In the genomic region with DNA sequence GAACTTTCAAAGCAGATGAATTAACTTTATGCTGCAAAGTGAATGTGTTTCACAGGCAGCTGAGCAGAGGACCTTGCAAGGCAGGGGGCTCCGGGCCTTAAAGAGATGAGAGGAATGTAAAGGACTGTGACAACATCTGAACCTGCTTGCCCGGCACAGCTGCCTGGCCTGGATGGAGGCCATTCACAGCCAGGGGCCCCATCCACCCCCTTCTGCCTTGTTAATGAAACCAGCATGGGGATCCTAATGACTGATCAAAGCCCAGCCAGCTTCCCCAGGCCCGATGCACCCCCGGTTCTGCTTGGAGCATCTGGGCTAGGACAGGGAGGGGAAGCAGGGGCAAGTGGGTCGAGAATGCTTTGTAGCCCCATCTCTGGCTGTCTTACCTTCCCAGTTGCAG, we compare ENCODE assay signal across 12 mouse cellular contexts.
A peak's percentile ranks its signal among the peaks of the same experiment; 100 is the strongest.
DNase-seq lines count a peak whose midpoint lies in the region; ATAC-seq and TF ChIP-seq lines count a peak whose summit lies in the region.
"Had no signal": no experiment of that assay in that cellular context is flagged by ENCODE, and none has a peak within 500 bp of the region (broad histone marks: within the 10 kb centered on the region; RNA-seq: fewer than 3 reads in every experiment).

No protein-coding gene starts in this region.

- TF ChIP-seq CTCF in hindbrain, postnatal 0 days (IDR thresholded peaks at IDR 0.05; ENCODE audit: low read depth), result no peak

- H3K27me3 ChIP-seq in hindbrain, embryonic 11.5 days (ENCODE audit: control insufficient read depth, insufficient read depth, low read length), result no peaks in the 10 kb centered on the region
- H3K27me3 ChIP-seq in hindbrain, embryonic 12.5 days, result no peaks in the 10 kb centered on the region
- no peaks in the 10 kb centered on the region for H3K27me3 ChIP-seq in embryonic facial prominence, embryonic 11.5 days (ENCODE audit: control insufficient read depth, insufficient read depth, low read length)
- H3K27me3 ChIP-seq in hindbrain, postnatal 0 days (ENCODE audit: insufficient read depth, low read length), result no peaks in the 10 kb centered on the region

- no peak overlapping the region for H3K4me2 ChIP-seq in hindbrain, embryonic 11.5 days (replicated peaks; ENCODE audit: low read depth, low read length)
- H3K4me2 ChIP-seq in hindbrain, embryonic 12.5 days (replicated peaks), result no peak overlapping the region
- H3K4me2 ChIP-seq in embryonic facial prominence, embryonic 11.5 days (ENCODE audit: low read depth, low read length), result no peak overlapping the region
- no peak overlapping the region for H3K4me2 ChIP-seq in hindbrain, postnatal 0 days (ENCODE audit: low read depth, low read length)
- H3K4me2 ChIP-seq: limb, embryonic 15.5 days had no signal

- peaks cover 9% of the 10 kb centered on the region for H3K4me1 ChIP-seq in hindbrain, embryonic 11.5 days (replicated peaks; ENCODE audit: control insufficient read depth, insufficient read depth, low read length)
- H3K4me1 ChIP-seq in hindbrain, embryonic 12.5 days, result peaks cover 51% of the 10 kb centered on the region
- 0 out of 2 replicates have a peak, but pooled peaks cover 2% of the 10 kb centered on the region for H3K4me1 ChIP-seq in embryonic facial prominence, embryonic 11.5 days (ENCODE audit: control insufficient read depth, insufficient read depth, low read length)
- peaks cover 6% of the 10 kb centered on the region; the same call in 1 of the 2 replicates for H3K4me1 ChIP-seq in hindbrain, postnatal 0 days (ENCODE audit: insufficient read depth, low read length)

- no peak for DNase-seq in hindbrain, embryonic 11.5 days (ENCODE audit: low spot score)
- peak; percentile 71 for DNase-seq in embryonic facial prominence, embryonic 11.5 days (ENCODE audit: low spot score)
- no peak for DNase-seq in hindbrain, postnatal 0 days (ENCODE audit: low spot score)
- peak; percentile 49 for DNase-seq in neural tube, embryonic 10.5 days (ENCODE audit: extremely low spot score, low spot score)
- DNase-seq in right cerebral cortex, postnatal 14 days, result no peak
- no peak for DNase-seq in cerebellum, adult 9-11 months
- DNase-seq: cerebellum, postnatal 14 days; kidney, postnatal 14 days; thymus, postnatal 4 days had no signal

- WGBS in hindbrain, embryonic 11.5 days, result 4% methylated on average over 5 of the region's 5 CpGs
- 5% methylated on average over 5 of the region's 5 CpGs for WGBS in hindbrain, embryonic 12.5 days
- WGBS in embryonic facial prominence, embryonic 11.5 days, result 2% methylated on average over 5 of the region's 5 CpGs
- WGBS in hindbrain, postnatal 0 days, result 4% methylated on average over 5 of the region's 5 CpGs

- H3K9me3 ChIP-seq in hindbrain, embryonic 11.5 days (ENCODE audit: control insufficient read depth, low read length), result no peaks in the 10 kb centered on the region
- H3K9me3 ChIP-seq in hindbrain, embryonic 12.5 days (replicated peaks), result no peaks in the 10 kb centered on the region
- no peaks in the 10 kb centered on the region for H3K9me3 ChIP-seq in embryonic facial prominence, embryonic 11.5 days (replicated peaks; ENCODE audit: control insufficient read depth, low read length)
- no peaks in the 10 kb centered on the region for H3K9me3 ChIP-seq in hindbrain, postnatal 0 days (ENCODE audit: low read length)
- H3K9me3 ChIP-seq: limb, embryonic 15.5 days had no signal

- ATAC-seq in hindbrain, embryonic 11.5 days (ENCODE audit: low FRiP score), result peak; percentile 20; the same call in 1 of the 2 replicates
- no peak for ATAC-seq in hindbrain, embryonic 12.5 days (ENCODE audit: low FRiP score)
- ATAC-seq in embryonic facial prominence, embryonic 11.5 days (replicated peaks; ENCODE audit: insufficient number of reproducible peaks, low FRiP score, low TSS enrichment, low read depth), result 0 out of 2 replicates have a peak, but pooled peaks have one; percentile 26
- no peak for ATAC-seq in hindbrain, postnatal 0 days
- ATAC-seq: lung, postnatal 0 days had no signal

- H3K36me3 ChIP-seq in hindbrain, embryonic 11.5 days (ENCODE audit: control insufficient read depth, insufficient read depth, low read length), result no peaks in the 10 kb centered on the region
- H3K36me3 ChIP-seq in hindbrain, embryonic 12.5 days, result no peaks in the 10 kb centered on the region
- no peaks in the 10 kb centered on the region for H3K36me3 ChIP-seq in embryonic facial prominence, embryonic 11.5 days (replicated peaks; ENCODE audit: control insufficient read depth, insufficient read depth, low read depth, low read length)
- H3K36me3 ChIP-seq in hindbrain, postnatal 0 days (ENCODE audit: insufficient read depth, low read length), result no peaks in the 10 kb centered on the region
- H3K36me3 ChIP-seq: limb, embryonic 15.5 days had no signal

- no peak overlapping the region for H3K4me3 ChIP-seq in hindbrain, embryonic 11.5 days (ENCODE audit: low read depth, low read length)
- H3K4me3 ChIP-seq in hindbrain, embryonic 12.5 days, result no peak overlapping the region
- no peak overlapping the region for H3K4me3 ChIP-seq in embryonic facial prominence, embryonic 11.5 days (ENCODE audit: low read depth, low read length)
- H3K4me3 ChIP-seq in hindbrain, postnatal 0 days (ENCODE audit: low read length), result no peak overlapping the region
- H3K4me3 ChIP-seq: limb, embryonic 15.5 days had no signal

- H3K27ac ChIP-seq in hindbrain, embryonic 11.5 days (ENCODE audit: low read depth, low read length), result peak overlapping the region; percentile 47; the same call in 1 of the 2 replicates
- no peak overlapping the region; the same call in 1 of the 2 replicates for H3K27ac ChIP-seq in hindbrain, embryonic 12.5 days
- H3K27ac ChIP-seq in embryonic facial prominence, embryonic 11.5 days (replicated peaks; ENCODE audit: low read depth, low read length), result no peak overlapping the region
- H3K27ac ChIP-seq in hindbrain, postnatal 0 days, result no peak overlapping the region
- H3K27ac ChIP-seq: limb, embryonic 15.5 days had no signal

- H3K9ac ChIP-seq in hindbrain, embryonic 11.5 days (ENCODE audit: low read depth, low read length), result no peak overlapping the region
- no peak overlapping the region for H3K9ac ChIP-seq in hindbrain, embryonic 12.5 days
- H3K9ac ChIP-seq in embryonic facial prominence, embryonic 11.5 days (replicated peaks; ENCODE audit: low read length), result no peak overlapping the region
- 0 out of 2 replicates have a peak overlapping the region, but pooled peaks have one; percentile 17 for H3K9ac ChIP-seq in hindbrain, postnatal 0 days (replicated peaks; ENCODE audit: low read length)
- H3K9ac ChIP-seq: limb, embryonic 15.5 days had no signal

Comparison
In these comparisons a context has a peak if more than half of its experiments do, and no peak if none do; other contexts are left out.
1. ATAC-seq: peak in hindbrain, embryonic 11.5 days (single experiment) and embryonic facial prominence, embryonic 11.5 days (single experiment); none in hindbrain, embryonic 12.5 days (single experiment) and hindbrain, postnatal 0 days (single experiment).
2. DNase-seq: peak in embryonic facial prominence, embryonic 11.5 days (single experiment) and neural tube, embryonic 10.5 days (single experiment); none in hindbrain, embryonic 11.5 days (single experiment), hindbrain, postnatal 0 days (single experiment), right cerebral cortex, postnatal 14 days (single experiment) and cerebellum, adult 9-11 months (single experiment).